Mouse (Mus musculus) liver, adult 2 months (tissue): Measurements from ENCODE around the gene D3Ertd254e.

Source experiments
- CTCF ChIP-seq: fragments of 200-500 bp; IDR thresholded peaks from 2 replicates; pipeline ENCODE4 v1.5.1; 2011; ENCODE audit warnings: low read depth, low read length, control low read depth
- POLR2A ChIP-seq: fragments of 200-500 bp; IDR thresholded peaks from 2 replicates; pipeline ENCODE4 v1.6.1; 2011; ENCODE audit warnings: low read length, control low read depth; ENCODE audit not compliant: insufficient read depth; ENCODE audit errors: extremely low read depth

DNA sequence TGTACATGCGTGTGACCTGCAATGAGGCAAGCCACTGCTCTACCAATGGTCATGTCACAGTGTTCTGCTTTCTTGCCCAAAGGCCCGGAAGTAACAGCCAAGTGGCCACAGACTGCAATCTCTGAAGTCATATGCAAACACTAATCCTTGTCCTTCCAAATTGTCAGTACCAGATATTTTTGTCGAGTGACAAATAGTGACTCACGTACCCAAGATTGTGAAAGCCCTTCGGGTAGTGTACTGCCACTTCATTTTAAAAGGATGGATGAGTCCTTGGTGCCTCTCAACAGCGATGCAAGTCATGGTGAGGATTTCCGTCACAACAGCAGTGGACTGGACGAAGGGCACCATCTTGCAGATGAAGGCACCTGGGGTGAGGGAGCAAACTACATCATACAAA, 38.4 kb downstream of the D3Ertd254e start:
- TF ChIP-seq CTCF (no peak), POLR2A (no peak)
